Mouse (Mus musculus) heart, postnatal 25 days (tissue): Measurements from ENCODE around the gene Baz2a. TPM values are rescaled to one million over a fixed set of nuclear protein-coding genes. Genes with fewer than 3 reads are reported as not detected.
"Not testable (repeated sequence)": the region's sequence is repeated elsewhere in the genome, so short reads cannot be mapped to it uniquely, and the experiment has no call there.

Experiments
- DNase-seq: peaks from one replicate; pipeline ENCODE4 v3.0.0; 2022; ENCODE audit warnings: low spot score
- intact Hi-C: fragments of 180-260 bp; cut with DNase I; formaldehyde crosslinking; loops from one replicate; pipeline ENCODE4 v1.15.1; 2025
- total RNA-seq, 2 experiments: library from RNA; stranded (reverse); gene quantifications; 2 replicates each; pipeline ENCODE4 v1.2.3; 2021

Gene Baz2a
- total RNA-seq, 2 experiments from 2014 or later: 20.0 to 24.4 TPM

DNA sequence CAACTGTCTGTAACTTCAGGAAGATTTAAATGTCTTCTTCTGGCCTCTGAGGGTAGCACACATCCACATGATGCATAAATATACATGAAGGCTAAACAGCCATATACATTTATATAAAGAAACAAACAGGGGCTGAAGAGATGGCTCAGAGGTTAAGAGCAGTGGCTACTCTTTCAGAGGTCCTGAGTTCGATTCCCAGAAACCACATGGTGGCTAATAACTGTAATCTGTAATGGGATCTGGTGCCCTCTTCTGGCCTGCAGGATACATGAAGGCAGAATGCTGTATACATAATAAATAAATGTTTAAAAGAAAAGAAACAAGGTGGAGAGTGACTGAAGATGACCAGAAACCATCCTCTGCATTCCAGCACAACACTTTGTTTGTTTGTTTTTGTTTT lies 10.9 kb upstream of the Baz2a start:
- DNase-seq: no peak
- intact Hi-C loops: no loop called here

DNA sequence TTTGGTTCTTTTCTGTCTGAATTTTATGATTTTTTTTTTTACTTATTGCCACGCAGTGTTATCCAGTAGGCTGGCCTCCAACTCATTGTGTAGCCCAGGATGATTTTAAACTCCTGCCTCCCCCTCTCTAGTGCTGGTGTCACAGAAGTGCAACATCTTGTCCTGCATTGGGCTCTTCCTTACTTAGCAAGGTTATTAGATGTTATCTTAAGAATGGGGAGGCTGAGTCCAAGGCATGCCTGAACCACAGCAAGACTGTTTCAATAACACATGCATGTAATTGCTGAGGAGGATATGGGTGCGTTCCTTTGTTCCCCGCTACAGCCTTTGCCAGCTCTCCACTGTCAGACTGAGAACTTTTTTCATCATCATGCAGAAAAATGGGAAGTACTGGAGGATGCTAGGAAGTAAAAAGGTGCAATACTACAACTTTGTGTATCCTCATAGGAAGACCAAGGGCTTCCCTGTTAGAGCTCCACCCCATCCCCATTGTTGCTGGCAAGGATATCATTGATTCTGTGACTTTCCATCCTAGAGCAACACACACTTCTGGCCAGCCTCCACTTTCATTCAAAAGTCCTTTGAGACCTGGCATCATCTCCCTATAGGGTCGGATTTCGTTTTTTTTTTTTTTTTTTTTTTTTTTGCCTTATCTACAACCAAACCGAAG lies 9.4 kb upstream of the Baz2a start:
- DNase-seq: no peak
- intact Hi-C loops: no loop called here

DNA sequence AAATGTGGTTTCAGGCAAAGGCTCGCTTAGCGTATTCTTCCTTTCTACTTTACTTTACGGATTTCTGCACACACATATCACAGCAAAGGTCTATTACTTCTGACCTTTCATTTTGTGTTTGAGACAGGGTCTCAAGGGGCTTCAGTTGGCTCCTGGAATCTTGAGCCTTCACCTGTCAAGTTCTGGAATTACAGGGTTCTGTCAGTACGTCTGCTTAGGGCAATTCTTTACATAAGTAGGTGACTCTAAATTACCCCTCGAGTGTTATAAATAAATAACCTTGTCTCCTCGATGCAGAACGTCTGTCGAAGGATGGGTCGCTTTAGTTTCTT lies 8.9 kb upstream of the Baz2a start:
- intact Hi-C loops: no loop called here
- no peak for DNase-seq

DNA sequence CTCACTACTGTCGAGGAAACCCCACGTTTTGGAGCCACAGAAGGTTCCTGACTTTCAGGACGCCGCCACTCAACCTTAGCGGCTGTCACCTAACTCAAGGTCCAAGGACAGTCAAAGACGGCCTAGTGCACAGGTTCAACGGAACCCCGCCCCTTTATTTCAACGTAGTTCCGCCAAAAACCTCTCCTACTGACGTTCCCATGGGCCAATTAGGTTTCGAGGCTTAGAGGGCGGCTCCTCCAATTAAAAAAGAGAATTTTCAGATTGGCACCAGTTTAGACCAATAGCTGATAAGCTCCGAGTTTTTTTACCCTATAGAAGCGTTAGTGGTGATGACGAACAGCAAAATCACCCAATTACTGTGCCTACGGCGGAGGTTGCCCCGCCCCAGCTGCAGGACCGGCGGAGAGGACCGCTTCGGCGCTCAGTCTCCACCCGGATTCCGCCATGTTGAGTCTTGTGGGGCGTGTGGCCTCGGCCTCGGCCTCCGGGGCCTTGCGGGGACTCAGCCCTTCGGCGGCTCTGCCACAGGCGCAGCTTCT lies 8.4 kb upstream of the Baz2a start, which contains the start of gene Atp5b:
Gene Atp5b (plus strand): TSS at position 394 of the 542 bp plus-strand sequence.
- DNase-seq: peak; percentile 98
- intact Hi-C loops: no loop called here

GRCm38 (mm10) chr10:128083688-128084087 lies 7.7 kb upstream of the Baz2a start:
- intact Hi-C loops: no loop called here
- DNase-seq: no peak

GRCm38 (mm10) chr10:128084160-128084559 lies 7.2 kb upstream of the Baz2a start:
- DNase-seq: no peak
- intact Hi-C loops: no loop called here

DNA sequence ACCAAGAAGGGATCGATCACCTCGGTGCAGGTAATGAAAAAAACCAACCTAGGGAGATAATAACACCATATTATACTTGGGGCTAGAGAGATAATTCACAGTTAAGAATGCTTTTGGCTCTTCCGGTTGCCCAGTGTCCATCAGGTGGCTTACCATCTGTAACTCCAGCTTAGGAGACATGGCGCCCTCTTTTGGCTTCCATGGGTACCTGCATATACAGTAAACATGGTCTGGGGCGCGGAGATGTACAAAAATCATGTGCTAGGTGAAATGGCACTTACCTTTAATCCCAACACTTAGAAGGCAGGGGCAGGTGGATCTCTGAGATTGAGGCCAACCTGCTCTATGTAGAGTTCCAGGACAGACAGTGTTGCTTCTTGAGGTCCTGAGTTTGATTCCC lies 5.0 kb upstream of the Baz2a start:
- intact Hi-C loops: no loop called here
- no peak for DNase-seq

DNA sequence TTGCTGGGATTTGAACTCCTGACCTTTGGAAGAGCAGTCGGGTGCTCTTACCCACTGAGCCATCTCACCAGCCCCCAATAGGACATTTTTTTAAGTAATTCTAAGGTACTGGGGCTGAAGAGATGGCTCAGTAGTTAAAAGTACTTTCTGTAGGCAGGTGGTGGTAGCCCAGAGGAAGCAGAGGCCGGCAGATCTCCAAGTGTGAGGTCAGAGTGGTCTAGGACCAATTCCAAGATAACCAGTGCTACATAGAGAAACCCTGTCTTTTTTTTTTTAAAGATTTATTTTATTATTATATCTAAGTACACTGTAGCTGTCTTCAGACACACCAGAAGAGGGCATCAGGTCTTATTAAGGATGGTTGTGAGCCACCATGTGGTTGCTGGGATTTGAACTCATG lies 4.2 kb upstream of the Baz2a start:
- intact Hi-C loops, DNase-seq: not testable (repeated sequence)

DNA sequence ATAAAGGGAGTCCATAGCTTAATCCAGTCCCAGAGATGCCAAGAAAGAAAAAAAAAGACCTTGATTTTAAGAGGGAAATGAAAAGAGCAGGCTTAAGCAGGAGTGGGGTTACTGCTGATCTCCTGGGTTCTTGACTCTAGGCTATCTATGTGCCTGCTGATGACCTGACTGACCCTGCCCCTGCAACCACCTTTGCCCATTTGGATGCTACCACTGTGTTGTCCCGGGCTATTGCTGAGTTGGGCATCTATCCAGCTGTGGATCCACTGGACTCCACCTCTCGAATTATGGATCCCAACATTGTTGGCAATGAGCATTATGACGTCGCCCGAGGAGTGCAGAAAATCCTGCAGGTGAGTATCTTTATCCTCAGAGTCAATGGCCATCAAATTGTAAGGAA lies 3.2 kb upstream of the Baz2a start:
- intact Hi-C loops: no loop called here
- DNase-seq: no peak

DNA sequence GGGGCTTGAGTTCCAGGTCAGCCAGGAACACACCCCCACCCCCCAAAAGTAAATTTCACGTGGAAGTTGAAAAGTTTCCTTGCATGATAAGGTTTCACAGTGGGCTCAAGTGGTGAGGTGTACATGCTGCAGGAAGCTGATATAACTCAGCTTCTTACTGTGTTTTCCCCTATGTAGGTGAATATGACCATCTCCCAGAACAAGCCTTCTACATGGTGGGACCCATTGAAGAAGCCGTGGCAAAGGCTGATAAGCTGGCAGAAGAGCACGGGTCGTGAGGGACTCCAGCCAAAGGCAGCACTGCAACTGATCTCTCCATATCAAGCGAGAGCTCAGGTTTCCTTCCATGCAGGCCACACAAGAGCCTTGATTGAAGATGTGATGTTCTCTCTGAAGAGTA lies 1.5 kb upstream of the Baz2a start:
- no peak for DNase-seq
- intact Hi-C loops: no loop called here

DNA sequence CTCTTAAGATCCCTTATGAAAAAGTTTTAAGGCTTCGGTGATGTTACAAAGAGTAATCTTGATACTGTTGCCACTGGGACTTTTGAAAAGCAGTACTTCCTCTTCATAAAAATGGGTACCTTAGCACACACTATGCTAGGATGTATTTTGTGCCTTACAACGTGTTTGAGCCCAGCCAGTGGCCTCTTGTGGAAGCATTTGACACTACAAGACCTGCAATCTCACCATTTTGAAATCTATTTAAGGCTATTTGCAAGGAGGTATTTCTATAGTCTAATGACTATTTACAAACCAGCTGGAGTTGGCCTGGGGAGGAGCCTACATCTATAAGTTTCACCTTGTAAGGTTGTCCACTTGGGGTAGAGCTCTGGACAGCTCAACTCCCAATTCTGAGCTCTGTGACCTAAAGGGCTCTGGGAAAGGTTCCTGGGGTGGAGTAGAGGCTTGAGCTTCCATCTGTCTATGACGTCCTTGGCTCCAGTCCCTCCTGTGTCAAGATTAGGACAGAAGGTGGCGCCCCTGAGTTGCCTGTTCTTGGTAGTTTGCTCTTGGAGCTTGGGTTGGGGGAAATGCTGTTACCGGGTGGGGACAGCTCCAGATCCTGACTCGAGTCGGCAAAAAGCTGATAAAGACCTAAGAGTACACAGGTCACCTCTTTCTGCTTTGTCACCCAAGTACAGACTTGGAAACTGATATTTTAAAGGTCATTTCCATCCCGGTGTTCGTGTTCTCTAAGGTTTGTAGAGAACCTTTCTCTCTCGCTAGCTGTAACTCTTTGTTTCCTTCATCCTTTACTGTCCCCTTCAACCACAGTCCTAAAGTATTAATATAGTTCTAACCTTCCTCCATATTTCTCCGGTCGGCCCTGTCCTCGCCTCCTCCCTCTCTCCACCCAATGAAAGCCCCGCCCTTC lies 470 bp upstream of the Baz2a start:
- peak; percentile 82 for DNase-seq
- intact Hi-C loops: loop anchor here (1.0 kb wide), 1 partner anchor 97 kb away; no protein-coding TSS in a partner anchor

GRCm38 (mm10) chr10:128092506-128093495 lies 1.4 kb downstream of the Baz2a start:
- intact Hi-C loops: no loop called here
- DNase-seq: peak; percentile 75

GRCm38 (mm10) chr10:128093496-128094294 lies 2.3 kb downstream of the Baz2a start:
- intact Hi-C loops: no loop called here
- no peak for DNase-seq

DNA sequence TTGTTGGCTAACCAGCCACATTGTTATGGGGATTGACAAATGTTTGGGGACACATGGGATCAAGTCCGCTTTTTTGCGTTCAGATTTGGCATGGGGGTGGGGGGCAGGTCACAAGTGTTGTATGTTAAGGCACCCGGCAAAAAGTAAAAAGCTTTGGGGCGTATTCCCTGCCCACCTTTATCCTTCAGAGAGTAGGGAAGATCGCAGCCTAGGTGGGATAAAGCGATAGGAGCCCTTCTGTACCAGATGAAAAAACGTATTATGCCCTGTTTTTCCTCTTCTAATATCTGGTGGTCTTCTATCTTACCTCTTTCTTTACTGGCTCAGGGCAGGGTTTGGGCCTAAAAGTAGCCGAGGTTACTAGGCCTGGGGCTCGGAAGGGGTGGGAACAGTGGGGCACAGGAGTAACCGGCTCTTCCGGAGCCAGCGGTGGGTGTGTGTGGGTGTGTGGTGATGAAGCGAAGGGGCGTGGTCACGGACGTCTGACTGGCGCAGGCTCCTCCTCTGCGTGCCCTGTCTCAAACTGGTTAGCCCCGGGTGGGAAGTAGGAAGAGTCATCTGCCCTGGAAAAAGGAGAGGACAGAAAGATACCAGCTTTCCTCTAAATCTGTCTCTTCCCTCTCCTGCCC lies 3.1 kb downstream of the Baz2a start:
- peak; percentile 79 for DNase-seq
- intact Hi-C loops: no loop called here

DNA sequence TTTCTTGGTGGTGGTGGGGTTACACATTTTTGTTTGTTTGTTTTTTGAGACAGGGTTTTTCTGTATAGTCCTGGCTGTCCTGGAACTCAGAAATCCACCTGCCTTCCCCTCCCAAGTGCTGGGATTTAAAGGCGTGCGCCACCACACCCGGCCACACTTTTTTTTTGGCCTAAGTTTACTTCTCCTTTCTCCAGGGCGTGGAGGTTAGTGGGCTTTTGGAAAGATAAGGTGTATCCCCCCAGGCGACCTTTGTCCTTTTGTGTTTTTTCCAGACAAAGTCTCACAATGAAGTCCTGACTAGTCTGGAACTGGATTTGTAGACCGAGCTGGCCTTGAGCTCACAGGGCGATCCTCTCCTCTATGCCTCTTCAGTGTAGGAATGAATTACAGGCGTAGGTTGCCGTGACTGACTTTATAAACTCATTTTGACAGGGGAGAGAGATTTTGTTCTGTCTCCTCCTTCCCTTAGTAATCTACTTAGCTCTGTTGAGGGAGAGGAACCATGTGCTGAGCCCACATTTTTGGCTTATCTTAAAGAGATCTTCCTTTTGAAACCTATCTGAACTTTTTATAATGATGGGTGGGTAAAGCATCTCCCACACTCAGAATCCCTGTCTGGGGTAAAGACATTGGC lies 3.7 kb downstream of the Baz2a start:
- intact Hi-C loops: loop anchor here (5.0 kb wide), 1 partner anchor 47 kb away; no protein-coding TSS in a partner anchor
- DNase-seq: no peak

DNA sequence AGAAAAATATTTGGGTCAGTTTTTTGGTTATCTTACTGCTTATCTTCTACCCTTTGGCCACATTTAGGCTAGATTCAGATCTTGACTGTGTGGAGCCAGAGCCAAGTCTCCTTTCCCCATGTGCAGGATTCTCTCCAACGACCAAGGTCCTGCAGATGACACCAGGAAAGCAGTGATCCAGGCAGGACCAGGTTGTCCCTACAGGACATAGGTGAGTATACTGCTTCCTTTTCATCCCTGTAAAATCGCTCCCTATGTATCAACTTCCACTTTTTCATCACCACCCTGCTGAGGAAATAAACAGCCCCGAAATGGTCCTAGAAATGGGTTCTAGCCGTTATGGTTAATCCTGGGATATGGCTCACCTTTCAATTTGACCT lies 4.9 kb downstream of the Baz2a start:
- intact Hi-C loops: loop anchor here (2.0 to 5.0 kb wide), 2 partner anchors 46 to 80 kb away; no protein-coding TSS in a partner anchor

GRCm38 (mm10) chr10:128096693-128097586 lies 5.6 kb downstream of the Baz2a start:
- intact Hi-C loops: loop anchor here (2.0 to 5.0 kb wide), 2 partner anchors 45 to 80 kb away; no protein-coding TSS in a partner anchor
- peak; percentile 46 for DNase-seq

More for the DNA sequence above, 4.9 kb downstream of the Baz2a start:
- DNase-seq: no peak
